Mouse (Mus musculus) regulatory T cell (primary cell): Measurements from ENCODE around the gene Sprr2j-ps.

Experiments used
- in situ Hi-C: fragments of 300-600 bp; cut with MboI, MseI; formaldehyde crosslinking; loops from one replicate; pipeline ENCODE4 v1.15.1; 2025; ENCODE audit warnings: high pct_unique_total_duplicates

Gene Sprr2j-ps

DNA sequence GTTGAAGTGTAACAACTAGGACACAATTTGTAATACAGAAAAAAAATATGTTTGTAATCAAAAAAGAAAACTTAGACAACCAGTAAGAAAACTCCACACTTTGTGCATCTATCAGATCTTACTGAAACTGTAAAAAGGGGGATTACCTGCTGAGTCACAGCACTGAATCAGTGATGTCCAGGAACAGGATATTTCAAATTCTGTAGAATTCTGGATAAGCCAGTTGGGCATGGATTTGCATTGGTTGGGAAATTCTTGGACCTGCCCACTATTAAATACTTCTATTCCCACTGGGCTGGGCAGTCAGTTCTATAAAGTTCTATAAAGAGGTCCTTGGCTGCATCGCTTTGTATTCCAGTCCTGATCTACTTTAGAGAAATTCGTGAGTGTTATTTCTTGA, at the start of gene Sprr2j-ps:
Gene Sprr2j-ps, plus strand, starts transcription at position 301 of the 400 bp plus-strand sequence.
- in situ Hi-C loops: no loop called here

DNA sequence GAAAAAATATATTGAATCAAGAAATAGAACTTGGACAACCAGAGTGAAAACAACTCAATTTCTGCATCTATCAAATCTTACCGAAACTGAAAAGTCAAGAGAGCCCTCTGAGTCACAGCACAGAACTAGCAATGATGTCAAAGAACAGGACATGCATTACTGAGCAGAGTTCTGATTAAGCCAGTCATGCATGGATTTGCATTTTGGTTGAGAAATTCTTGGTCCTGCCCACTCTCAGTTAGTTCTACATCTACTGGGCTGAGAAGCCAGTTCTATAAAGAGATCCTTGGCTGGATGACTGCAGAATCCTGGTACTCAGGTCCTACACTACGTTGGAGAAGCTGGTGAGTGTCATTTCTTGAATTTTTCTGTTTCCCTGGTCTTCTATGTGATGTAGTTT, 44.3 kb upstream of the Sprr2j-ps start:
- in situ Hi-C loops: no loop called here

DNA sequence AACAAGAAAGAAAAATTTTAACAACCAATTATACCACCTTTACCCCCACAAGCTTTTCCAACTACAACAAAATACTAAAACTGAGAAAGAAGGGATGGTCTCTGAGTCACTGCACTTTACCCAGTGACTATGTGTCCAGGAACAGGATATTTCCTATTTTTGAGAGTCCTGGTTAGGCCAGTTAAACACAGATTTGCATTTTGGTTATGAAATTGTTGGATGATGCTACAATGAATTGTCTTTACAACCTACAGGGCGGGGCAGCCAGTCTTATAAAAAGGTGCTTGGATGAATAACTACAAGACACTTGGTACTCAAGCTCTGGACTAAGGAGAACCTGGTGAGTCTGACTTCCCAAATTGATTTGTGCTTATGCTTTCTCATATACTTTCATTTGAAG, 32.5 kb upstream of the Sprr2j-ps start, which contains the start of gene Sprr2h:
Gene Sprr2h, plus strand, starts transcription at position 301 of the 400 bp plus-strand sequence.
- in situ Hi-C loops: no loop called here

DNA sequence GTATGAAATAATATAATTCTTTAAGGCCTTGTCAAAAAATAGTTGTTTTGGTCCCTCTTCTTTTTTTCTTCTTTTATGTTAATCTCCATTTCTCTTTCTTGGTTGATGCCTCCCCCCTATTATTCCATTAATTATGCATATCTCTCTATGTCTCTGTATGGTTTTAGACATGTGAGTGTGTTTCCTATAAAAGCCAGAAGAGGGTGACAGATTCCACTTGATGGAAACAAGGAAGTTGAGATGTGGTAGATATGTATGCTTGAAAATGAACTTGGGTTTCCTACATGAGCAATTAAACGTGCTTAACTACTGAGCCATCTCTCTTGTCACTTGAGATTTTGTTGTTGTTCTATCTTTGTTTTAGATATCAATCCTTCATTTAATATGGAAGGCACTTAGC, 23.6 kb upstream of the Sprr2j-ps start:
- in situ Hi-C loops: no loop called here

DNA sequence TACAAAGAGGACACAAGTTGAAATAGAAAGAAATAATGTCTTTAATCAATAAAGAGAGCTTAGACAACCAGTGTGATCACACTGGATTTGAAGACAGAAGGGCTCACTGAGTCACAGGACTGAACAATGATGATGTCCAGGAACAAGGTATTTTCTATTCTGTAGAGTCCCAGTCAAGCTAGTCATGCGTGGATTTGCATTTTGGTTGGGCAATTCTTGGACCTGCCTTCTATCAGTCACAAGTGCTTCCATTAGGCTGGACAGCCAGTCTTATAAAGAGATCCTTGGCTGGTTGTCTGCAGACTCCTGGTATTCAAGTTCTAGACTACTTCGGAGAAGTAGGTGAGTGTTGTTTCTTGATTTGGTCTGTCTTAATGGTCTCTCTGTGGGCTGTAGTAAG, 10.2 kb upstream of the Sprr2j-ps start, which contains the start of gene Sprr2i:
Gene Sprr2i, plus strand, starts transcription at position 301 of the 400 bp plus-strand sequence.
- in situ Hi-C loops: no loop called here

DNA sequence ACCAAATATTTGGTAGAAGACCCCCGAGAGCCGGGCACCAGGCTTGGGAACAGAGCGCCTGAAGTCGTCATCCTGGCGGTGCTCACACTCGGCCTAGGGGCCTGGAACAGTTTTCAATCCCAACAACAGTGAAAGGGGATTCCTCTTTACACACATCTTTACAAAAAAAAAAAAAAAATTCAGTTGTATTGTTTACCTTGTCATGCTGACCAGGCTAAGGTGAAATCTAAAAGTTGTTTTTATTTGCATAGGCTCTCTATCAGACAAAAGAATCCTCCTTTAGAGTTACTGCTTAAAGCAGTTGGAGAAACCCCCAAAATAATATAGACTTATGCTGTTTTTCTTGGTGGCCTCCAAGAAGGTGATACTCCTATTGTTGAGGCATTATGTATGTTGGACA, 11.4 kb downstream of the Sprr2j-ps start, which contains the start of gene Gm9774:
Gene Gm9774, minus strand, starts transcription at position 101 of the 400 bp plus-strand sequence.
- in situ Hi-C loops: no loop called here

DNA sequence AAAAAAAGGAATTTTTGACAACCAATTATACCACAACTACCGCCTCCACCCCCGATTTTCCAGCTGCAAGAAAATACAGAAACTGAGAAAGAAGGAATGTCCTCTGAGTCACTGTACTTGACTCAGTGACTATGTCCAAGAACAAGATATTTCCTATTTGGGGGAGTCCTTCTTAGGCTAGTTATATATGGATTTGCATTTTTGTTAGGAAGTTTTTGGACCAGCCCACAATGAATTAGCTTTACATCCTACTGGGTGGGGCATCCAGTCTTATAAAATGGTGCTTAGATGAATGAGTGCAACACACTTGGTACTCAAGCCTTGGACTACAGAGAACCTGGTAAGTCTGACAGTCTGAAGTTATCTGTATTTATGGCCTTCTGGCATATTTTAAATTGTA, 14.4 kb downstream of the Sprr2j-ps start, which contains the start of gene Sprr2k:
Gene Sprr2k, plus strand, starts transcription at position 301 of the 400 bp plus-strand sequence.
- in situ Hi-C loops: no loop called here

DNA sequence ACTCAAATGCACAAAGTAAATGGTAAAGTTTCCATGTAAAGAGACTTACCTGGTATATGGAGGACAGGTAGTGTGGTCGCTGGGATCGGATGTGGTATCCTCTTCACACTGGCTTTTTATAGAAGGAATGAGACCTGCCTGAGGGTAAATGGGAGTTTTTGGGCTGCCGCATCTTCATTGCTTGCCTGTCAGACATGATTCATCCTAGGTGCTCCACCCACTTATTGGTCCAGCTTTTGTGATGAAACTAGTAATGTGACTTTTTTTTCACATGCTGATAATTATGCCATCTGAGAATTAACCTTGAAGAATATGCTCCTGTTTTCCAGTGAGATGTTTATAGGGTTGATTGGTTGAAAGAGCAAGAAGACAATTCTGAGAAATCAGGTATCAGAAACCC, 20.8 kb downstream of the Sprr2j-ps start, which contains the start of gene Sprr1b:
Gene Sprr1b, minus strand, starts transcription at position 101 of the 400 bp plus-strand sequence.
- in situ Hi-C loops: no loop called here

DNA sequence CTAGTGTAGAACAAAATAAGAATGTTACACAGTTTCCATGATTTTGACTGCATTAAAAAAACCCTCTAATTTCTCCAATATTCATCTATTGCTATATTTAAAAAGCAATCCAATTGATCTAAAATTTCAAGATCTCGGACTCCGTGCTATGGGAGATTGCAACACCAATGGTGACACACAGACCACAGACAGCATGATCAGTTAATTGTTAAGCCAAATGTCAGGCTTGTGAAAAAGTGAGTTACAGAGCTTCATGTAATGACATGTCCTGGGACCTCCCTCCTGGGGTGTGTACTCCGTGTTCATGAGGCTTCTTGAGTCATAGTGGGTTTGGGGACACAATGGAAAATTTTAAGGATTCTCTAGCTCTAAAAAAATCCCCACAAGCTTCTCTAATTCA, 22.3 kb downstream of the Sprr2j-ps start:
- in situ Hi-C loops: no loop called here

DNA sequence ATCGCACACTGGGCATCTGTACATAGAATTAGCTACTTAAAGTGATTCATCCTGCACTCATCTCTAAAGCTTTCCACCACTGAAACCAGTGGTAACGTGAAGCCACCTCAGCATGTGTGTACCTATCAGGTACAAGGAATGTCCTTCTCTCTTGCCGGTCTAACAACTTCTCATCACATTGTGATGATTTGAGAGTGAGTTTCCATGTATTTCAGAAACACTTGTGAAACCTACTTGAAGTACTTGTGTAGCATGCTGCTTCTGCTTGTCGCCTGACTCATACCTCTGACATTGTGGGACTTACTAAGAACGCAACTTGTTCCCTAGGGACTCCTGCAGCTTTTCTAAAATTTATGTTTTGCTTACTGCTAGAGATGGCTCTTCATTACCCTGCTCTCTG, 37.3 kb downstream of the Sprr2j-ps start:
- in situ Hi-C loops: no loop called here

DNA sequence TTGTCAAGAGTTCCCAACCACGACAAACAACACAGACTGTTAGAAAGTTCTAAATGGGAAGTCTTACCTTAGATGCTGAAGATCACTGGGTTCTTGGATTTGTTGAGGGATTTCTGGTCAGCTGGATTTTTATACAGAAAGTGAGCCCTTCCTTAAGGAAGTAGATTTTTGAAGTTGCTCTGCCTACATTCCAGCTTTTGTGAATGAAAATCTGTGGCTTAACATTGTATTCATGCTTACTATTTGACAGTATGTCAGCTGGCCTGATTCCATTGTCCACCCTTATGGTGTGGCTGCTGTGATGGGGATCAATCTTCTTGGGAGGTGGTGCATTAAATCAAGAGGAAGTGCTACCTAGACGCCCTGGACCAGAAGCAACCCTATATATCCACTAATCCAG, 40.7 kb downstream of the Sprr2j-ps start, which contains the start of gene Sprr3:
Gene Sprr3, minus strand, starts transcription at position 101 of the 400 bp plus-strand sequence.
- in situ Hi-C loops: no loop called here

DNA sequence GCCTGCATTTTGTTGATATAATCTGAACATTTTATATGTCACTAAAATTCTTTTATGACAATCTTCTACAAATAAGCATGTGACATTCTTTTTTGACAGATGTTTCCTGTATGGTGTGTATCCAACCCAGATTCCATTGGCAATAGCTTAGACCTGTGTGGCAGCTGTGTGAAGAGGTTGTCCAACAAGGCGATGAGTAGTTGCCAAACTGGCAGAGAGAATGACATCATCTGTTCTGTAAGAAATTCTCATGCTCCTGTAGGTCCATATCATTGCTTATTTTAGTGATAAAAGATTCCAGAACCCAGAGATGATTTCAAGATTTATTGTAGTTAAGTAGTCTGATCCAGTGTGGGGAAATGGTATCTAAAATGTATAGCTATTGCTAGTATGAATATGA, 48.7 kb downstream of the Sprr2j-ps start:
- in situ Hi-C loops: no loop called here

DNA sequence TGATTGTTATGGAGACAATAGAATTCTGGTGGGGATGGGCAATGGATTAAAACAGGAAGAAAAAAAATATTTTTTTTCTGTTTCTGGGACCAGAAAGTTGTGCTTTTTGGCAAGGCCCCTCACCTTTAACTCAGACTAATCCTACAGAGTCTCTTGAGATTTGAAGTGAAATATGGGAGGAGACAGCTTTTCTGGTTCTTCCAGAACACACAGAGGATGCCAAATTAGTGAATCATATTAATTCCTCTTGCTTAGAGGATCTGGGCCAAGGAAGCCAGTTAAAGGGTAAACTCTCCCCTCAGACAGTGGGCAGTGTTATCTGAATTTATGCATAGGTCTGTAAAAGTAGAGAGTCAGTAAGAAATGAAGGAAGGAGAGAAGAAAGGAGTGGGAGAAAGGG, 49.5 kb downstream of the Sprr2j-ps start:
- in situ Hi-C loops: no loop called here
